ENCODE assay signal across 9 mouse cellular contexts in genomic region chr8:21955321-21955720, GRCm38 (mm10). TPM values are rescaled to one million over a fixed set of nuclear protein-coding genes. Genes with fewer than 3 reads are reported as not detected.
A peak's percentile ranks its signal among the peaks of the same experiment; 100 is the strongest.
DNase-seq lines count a peak whose midpoint lies in the region; ATAC-seq lines count a peak whose summit lies in the region.
"Had no signal": no experiment of that assay in that cellular context is flagged by ENCODE, and none has a peak within 500 bp of the region (broad histone marks: within the 10 kb centered on the region; RNA-seq: fewer than 3 reads in every experiment).

No protein-coding gene starts in this region.

- H3K9me3 ChIP-seq in heart, embryonic 12.5 days (replicated peaks): no peaks in the 10 kb centered on the region
- H3K9me3 ChIP-seq: embryonic facial prominence, embryonic 13.5 days had no signal

- H3K27me3 ChIP-seq in heart, embryonic 12.5 days (replicated peaks): no peaks in the 10 kb centered on the region
- H3K27me3 ChIP-seq: embryonic facial prominence, embryonic 13.5 days had no signal

- peak; percentile 11 to 15 for DNase-seq in heart, postnatal 10 days
- DNase-seq in ES-CJ7 (ENCODE audit: low read depth, low spot score): peak; percentile 72
- peak; percentile 18 for DNase-seq in brain, embryonic 18.5 days (ENCODE audit: low read depth, low spot score)
- DNase-seq in layer of hippocampus, postnatal 14 days (ENCODE audit: low spot score in 2 of 2): peak; percentile 31 to 44
- peak; percentile 10 for DNase-seq in yolk sac, embryonic 10.5 days (ENCODE audit: low spot score)

- H3K9ac ChIP-seq in heart, embryonic 12.5 days: no peak overlapping the region
- H3K9ac ChIP-seq: embryonic facial prominence, embryonic 13.5 days had no signal

- H3K4me1 ChIP-seq in heart, embryonic 12.5 days (replicated peaks): no peaks in the 10 kb centered on the region
- H3K4me1 ChIP-seq: embryonic facial prominence, embryonic 13.5 days had no signal

- no peak overlapping the region for H3K4me3 ChIP-seq in heart, embryonic 12.5 days
- H3K4me3 ChIP-seq: embryonic facial prominence, embryonic 13.5 days had no signal

- intact Hi-C loops in heart, postnatal 10 days (cut with DNase I): no loop called here

- no peak overlapping the region for H3K4me2 ChIP-seq in heart, embryonic 12.5 days
- H3K4me2 ChIP-seq: embryonic facial prominence, embryonic 13.5 days had no signal

- H3K36me3 ChIP-seq in heart, embryonic 12.5 days: no peaks in the 10 kb centered on the region
- H3K36me3 ChIP-seq: embryonic facial prominence, embryonic 13.5 days had no signal

- no peak overlapping the region for H3K27ac ChIP-seq in heart, embryonic 12.5 days (ENCODE audit: poor library complexity, severe bottlenecking)
- H3K27ac ChIP-seq: embryonic facial prominence, embryonic 13.5 days had no signal

- ATAC-seq in heart, embryonic 12.5 days (ENCODE audit: insufficient number of reproducible peaks, low FRiP score): no peak
- ATAC-seq in frontal cortex, adult (ENCODE audit: low TSS enrichment): peak; percentile 65
- ATAC-seq in megakaryocyte-erythroid progenitor cell, adult 5-6 weeks (replicated peaks; ENCODE audit: low FRiP score, low TSS enrichment, poor library complexity, severe bottlenecking): peak; percentile 61; the same call in 1 of the 2 replicates

- 8% methylated on average over 9 of the region's 9 CpGs for WGBS in heart, embryonic 12.5 days

RNA-seq across cellular contexts. Expression of gene Fam90a1a, which starts 3.2 kb away (rescaled TPM):
- not detected for total RNA-seq in heart, postnatal 10 days (2021)
- polyA plus RNA-seq in heart, embryonic 12.5 days (2016; fragmentation: Nextera tagmentation; extraction: Ambion mirVana): not detected in 2 replicates
- not detected for total RNA-seq in layer of hippocampus, postnatal 14 days (2021)
- total RNA-seq in megakaryocyte-erythroid progenitor cell, adult 5-6 weeks (2014; fragmentation: Nextera tagmentation): not detected in 2 replicates
- total RNA-seq in megakaryocyte-erythroid progenitor cell, adult 5-6 weeks (2017): not detected in 2 replicates
- polyA plus RNA-seq: embryonic facial prominence, embryonic 13.5 days had no signal

RNA-seq across cellular contexts. Expression of gene Defb13, which starts 8.8 kb away (rescaled TPM):
- total RNA-seq in heart, postnatal 10 days (2021): not detected
- polyA plus RNA-seq in heart, embryonic 12.5 days (2016; fragmentation: Nextera tagmentation; extraction: Ambion mirVana): not detected in 2 replicates
- total RNA-seq in layer of hippocampus, postnatal 14 days (2021): not detected
- total RNA-seq in megakaryocyte-erythroid progenitor cell, adult 5-6 weeks (2014; fragmentation: Nextera tagmentation): not detected in 2 replicates
- not detected in 2 replicates for total RNA-seq in megakaryocyte-erythroid progenitor cell, adult 5-6 weeks (2017)
- polyA plus RNA-seq: embryonic facial prominence, embryonic 13.5 days had no signal

RNA-seq across cellular contexts. Expression of gene Ccdc70, which starts 14.3 kb away (rescaled TPM):
- not detected for total RNA-seq in heart, postnatal 10 days (2021)
- not detected in 2 replicates for polyA plus RNA-seq in heart, embryonic 12.5 days (2016; fragmentation: Nextera tagmentation; extraction: Ambion mirVana)
- total RNA-seq in layer of hippocampus, postnatal 14 days (2021): not detected
- total RNA-seq in megakaryocyte-erythroid progenitor cell, adult 5-6 weeks (2014; fragmentation: Nextera tagmentation): not detected in 2 replicates
- total RNA-seq in megakaryocyte-erythroid progenitor cell, adult 5-6 weeks (2017): not detected in 2 replicates
- polyA plus RNA-seq: embryonic facial prominence, embryonic 13.5 days had no signal

RNA-seq across cellular contexts. Expression of gene Defb35, which starts 17.2 kb away (rescaled TPM):
- total RNA-seq in heart, postnatal 10 days (2021): not detected
- polyA plus RNA-seq in heart, embryonic 12.5 days (2016; fragmentation: Nextera tagmentation; extraction: Ambion mirVana): not detected in 2 replicates
- not detected for total RNA-seq in layer of hippocampus, postnatal 14 days (2021)
- total RNA-seq in megakaryocyte-erythroid progenitor cell, adult 5-6 weeks (2014; fragmentation: Nextera tagmentation): not detected in 2 replicates
- total RNA-seq in megakaryocyte-erythroid progenitor cell, adult 5-6 weeks (2017): not detected in 2 replicates
- polyA plus RNA-seq: embryonic facial prominence, embryonic 13.5 days had no signal

RNA-seq across cellular contexts. Expression of gene Defb15, which starts 22.8 kb away (rescaled TPM):
- total RNA-seq in heart, postnatal 10 days (2021): not detected
- not detected in 2 replicates for polyA plus RNA-seq in heart, embryonic 12.5 days (2016; fragmentation: Nextera tagmentation; extraction: Ambion mirVana)
- total RNA-seq in layer of hippocampus, postnatal 14 days (2021): not detected
- not detected in 2 replicates for total RNA-seq in megakaryocyte-erythroid progenitor cell, adult 5-6 weeks (2014; fragmentation: Nextera tagmentation)
- not detected in 2 replicates for total RNA-seq in megakaryocyte-erythroid progenitor cell, adult 5-6 weeks (2017)
- polyA plus RNA-seq: embryonic facial prominence, embryonic 13.5 days had no signal

Comparison
In these comparisons a context has a peak if more than half of its experiments do, and no peak if none do; other contexts are left out.
1. DNase-seq: peak in every context shown above with its lines; median percentile 72 in ES-CJ7; 38 in layer of hippocampus, postnatal 14 days; 18 in brain, embryonic 18.5 days; 13 in heart, postnatal 10 days; 10 in yolk sac, embryonic 10.5 days.